Mouse (Mus musculus) liver, embryonic 11.5 days (tissue): ENCODE measurements around the gene Slc44a3. TPM values are rescaled to one million over a fixed set of nuclear protein-coding genes. Genes with fewer than 3 reads are reported as not detected.

Experiments
- ATAC-seq: fragments of 200-750 bp; cut with Nextera tagmentation; replicated peaks from 2 replicates; pipeline ENCODE4 v1.8.0; 2017; ENCODE audit warnings: moderate number of reproducible peaks, mild to moderate bottlenecking, moderate TSS enrichment, moderate library complexity; ENCODE audit not compliant: low FRiP score
- DNase-seq: peaks from one replicate; pipeline ENCODE4 v3.0.0-alpha.2; 2017; ENCODE audit warnings: low spot score
- H3K27ac ChIP-seq: fragments of 300-500 bp; sonication (generic); 2 replicates; pipeline ENCODE4 v1.5.1; 2014; ENCODE audit warnings: mild to moderate bottlenecking, low read depth, low read length, control low read depth
- H3K27me3 ChIP-seq: fragments of 300-500 bp; sonication (generic); replicated peaks from 2 replicates; pipeline ENCODE4 v1.6.1; 2014; ENCODE audit warnings: low read length, mixed read lengths; ENCODE audit not compliant: control insufficient read depth, insufficient read depth
- H3K36me3 ChIP-seq: fragments of 300-500 bp; sonication (generic); 2 replicates; pipeline ENCODE4 v1.6.1; 2014; ENCODE audit warnings: mild to moderate bottlenecking, low read length, moderate library complexity, mixed read lengths; ENCODE audit not compliant: control insufficient read depth, insufficient read depth
- H3K4me1 ChIP-seq: fragments of 300-500 bp; sonication (generic); replicated peaks from 2 replicates; pipeline ENCODE4 v1.6.1; 2014; ENCODE audit warnings: low read length, mixed read lengths; ENCODE audit not compliant: control insufficient read depth, insufficient read depth
- H3K4me2 ChIP-seq: fragments of 300-500 bp; sonication (generic); 2 replicates; pipeline ENCODE4 v1.6.1; 2014; ENCODE audit warnings: mild to moderate bottlenecking, control low read depth, moderate library complexity
- H3K4me3 ChIP-seq: fragments of 300-500 bp; sonication (generic); 2 replicates; pipeline ENCODE4 v1.5.1; 2014; ENCODE audit warnings: low read depth, low read length, control low read depth
- H3K9ac ChIP-seq: fragments of 300-500 bp; sonication (generic); 2 replicates; pipeline ENCODE4 v1.6.1; 2014; ENCODE audit warnings: low read depth, low read length, control low read depth
- H3K9me3 ChIP-seq: fragments of 300-500 bp; sonication (generic); 2 replicates; pipeline ENCODE4 v1.6.1; 2016; ENCODE audit warnings: low read length, inconsistent platforms, mixed read lengths; ENCODE audit not compliant: control insufficient read depth
- WGBS: fragments of 180-500 bp; shearing (Covaris S2); extraction: QIAGEN DNeasy Blood & Tissue Kit; methylation state at CpG from one replicate; pipeline ENCODE4 v1.1.7; 2014; 5-methylcytosine and 5-hydroxymethylcytosine counted together
- polyA plus RNA-seq: library from polyadenylated mRNA; unstranded; fragments of >200 nt; fragmentation: Nextera tagmentation; extraction: Ambion mirVana; gene quantifications from 2 replicates; pipeline ENCODE4 v1.2.1, GENCODE M21; 2014

Gene Slc44a3
- polyA plus RNA-seq, 1 experiment from 2014 or later: 1.7 TPM

GRCm38 (mm10) chr3:121427520-121427908 is 104.7 kb downstream of the Slc44a3 start:
- ATAC-seq: no peak
- H3K9me3 ChIP-seq: no peaks in the 10 kb centered on the region
- peak overlapping the region; percentile 90 for H3K9ac ChIP-seq
- peaks cover 21% of the 10 kb centered on the region for H3K4me1 ChIP-seq
- no peaks in the 10 kb centered on the region for H3K27me3 ChIP-seq
- H3K36me3 ChIP-seq: no peaks in the 10 kb centered on the region
- peak overlapping the region; percentile 82 for H3K4me2 ChIP-seq
- peak overlapping the region; percentile 86 for H3K27ac ChIP-seq
- peak overlapping the region; percentile 77 for H3K4me3 ChIP-seq
- WGBS: 2% methylated on average over 13 of the region's 13 CpGs
- peak; percentile 75 for DNase-seq

GRCm38 (mm10) chr3:121426621-121427519 is 105.3 kb downstream of the Slc44a3 start:
- under 1% methylated on average over 88 of the region's 93 CpGs for WGBS
- H3K4me2 ChIP-seq: peak overlapping the region; percentile 82
- no peaks in the 10 kb centered on the region for H3K9me3 ChIP-seq
- H3K27me3 ChIP-seq: no peaks in the 10 kb centered on the region
- H3K9ac ChIP-seq: peak overlapping the region; percentile 90
- H3K27ac ChIP-seq: peak overlapping the region; percentile 86
- peak; percentile 79 for DNase-seq
- H3K36me3 ChIP-seq: no peaks in the 10 kb centered on the region
- H3K4me3 ChIP-seq: peak overlapping the region; percentile 77
- H3K4me1 ChIP-seq: peaks cover 21% of the 10 kb centered on the region
- ATAC-seq: peak; percentile 79

GRCm38 (mm10) chr3:121425861-121426620 is 106.2 kb downstream of the Slc44a3 start, which contains the start of gene Cnn3:
TSS of gene Cnn3 (plus strand) at chr3:121426497.
- Histone ChIP-seq H3K4me3 (peak within 1 kb of the TSS; percentile 77), H3K27ac (peak within 1 kb of the TSS; percentile 86), H3K9ac (peak within 1 kb of the TSS; percentile 90), H3K9me3 (no peaks in the 10 kb centered on the region), H3K4me2 (peak within 1 kb of the TSS; percentile 82), H3K36me3 (no peaks in the 10 kb centered on the region), H3K4me1 (peaks cover 21% of the 10 kb centered on the region), H3K27me3 (no peaks in the 10 kb centered on the region)
- ATAC-seq (peak; percentile 92), DNase-seq (peak; percentile 92)
- WGBS: 1% methylated on average over 50 of the region's 66 CpGs

- no peak overlapping the region for H3K4me2 ChIP-seq
- H3K4me1 ChIP-seq: peaks cover 5% of the 10 kb centered on the region
- H3K9ac ChIP-seq: no peak overlapping the region
- WGBS: 78% methylated on average over 8 of the region's 8 CpGs
- no peaks in the 10 kb centered on the region for H3K27me3 ChIP-seq
- DNase-seq (no peak), ATAC-seq (no peak)
- no peak overlapping the region for H3K27ac ChIP-seq
- no peaks in the 10 kb centered on the region for H3K36me3 ChIP-seq
- no peak overlapping the region for H3K4me3 ChIP-seq
- H3K9me3 ChIP-seq: no peaks in the 10 kb centered on the region
Observed at GRCm38 (mm10) chr3:121422405-121422804, 109.8 kb downstream of the Slc44a3 start.

DNA sequence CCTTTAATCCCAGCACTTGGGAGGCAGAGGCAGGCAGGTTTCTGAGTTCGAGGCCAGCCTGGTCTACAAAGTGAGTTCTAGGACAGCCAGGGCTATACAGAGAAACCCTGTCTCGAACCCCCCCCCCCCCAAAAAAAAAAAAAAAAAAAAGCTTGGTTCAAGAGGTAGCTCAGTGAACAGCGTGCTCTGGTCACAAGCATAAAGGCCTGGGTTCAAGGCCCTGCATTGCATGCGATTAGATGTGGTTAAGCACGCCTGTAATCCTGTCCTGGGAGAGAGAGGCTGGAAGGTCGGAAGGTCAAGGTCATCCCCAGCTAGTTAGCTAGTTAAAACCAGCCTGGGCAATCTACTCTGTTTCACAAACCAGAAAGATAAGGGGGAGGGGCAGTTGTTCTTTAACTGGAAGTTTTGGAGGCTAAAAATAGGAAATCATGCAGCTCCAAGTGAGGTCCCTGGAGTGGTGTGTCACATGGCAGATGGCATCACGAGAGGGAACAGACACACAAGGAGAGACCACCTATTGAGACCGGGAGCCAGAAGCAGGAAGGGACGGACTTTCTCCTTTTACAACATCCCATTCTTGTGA is 113.3 kb downstream of the Slc44a3 start:
- H3K4me3 ChIP-seq: no peak overlapping the region
- H3K27ac ChIP-seq: no peak overlapping the region
- H3K4me1 ChIP-seq: no peaks in the 10 kb centered on the region
- H3K27me3 ChIP-seq: no peaks in the 10 kb centered on the region
- H3K9me3 ChIP-seq: no peaks in the 10 kb centered on the region
- H3K36me3 ChIP-seq: no peaks in the 10 kb centered on the region
- WGBS: 80% methylated on average over 9 of the region's 9 CpGs
- ATAC-seq: peak; percentile 59
- no peak overlapping the region for H3K4me2 ChIP-seq
- H3K9ac ChIP-seq: no peak overlapping the region
- DNase-seq: no peak

DNA sequence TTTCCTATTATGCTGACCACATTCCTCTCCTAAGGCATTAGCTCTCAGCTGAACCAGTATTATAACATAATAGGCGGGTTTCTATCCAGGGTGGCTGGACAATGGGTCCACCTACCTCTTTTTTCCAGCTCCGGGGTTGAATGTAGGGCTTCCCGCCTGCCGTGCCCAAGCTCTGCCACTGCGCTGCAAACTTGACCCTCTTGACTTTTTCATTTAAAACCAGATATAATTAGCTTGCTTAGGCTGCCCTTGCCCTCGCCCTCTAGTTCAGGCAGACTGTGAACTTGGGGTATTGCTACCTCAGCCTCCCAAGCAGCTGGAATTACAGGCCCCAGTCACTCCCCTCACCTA is 114.0 kb downstream of the Slc44a3 start:
- DNase-seq (no peak), ATAC-seq (no peak)
- H3K36me3 ChIP-seq: no peaks in the 10 kb centered on the region
- H3K27me3 ChIP-seq: no peaks in the 10 kb centered on the region
- no peak overlapping the region for H3K27ac ChIP-seq
- no peak overlapping the region for H3K4me2 ChIP-seq
- no peaks in the 10 kb centered on the region for H3K9me3 ChIP-seq
- H3K4me3 ChIP-seq: no peak overlapping the region
- no peak overlapping the region for H3K9ac ChIP-seq
- WGBS: 77% methylated on average over 6 of the region's 6 CpGs
- H3K4me1 ChIP-seq: no peaks in the 10 kb centered on the region

GRCm38 (mm10) chr3:121417379-121418250 is 114.6 kb downstream of the Slc44a3 start:
- no peak overlapping the region for H3K4me2 ChIP-seq
- WGBS: 70% methylated on average over 14 of the region's 14 CpGs

More at GRCm38 (mm10) chr3:121417379-121418250, 114.6 kb downstream of the Slc44a3 start:
- H3K9ac ChIP-seq: no peak overlapping the region
- no peaks in the 10 kb centered on the region for H3K27me3 ChIP-seq
- no peaks in the 10 kb centered on the region for H3K36me3 ChIP-seq
- H3K4me1 ChIP-seq: no peaks in the 10 kb centered on the region
- ATAC-seq (no peak), DNase-seq (no peak)
- H3K4me3 ChIP-seq: no peak overlapping the region
- no peaks in the 10 kb centered on the region for H3K9me3 ChIP-seq
- no peak overlapping the region for H3K27ac ChIP-seq
